Mouse (Mus musculus): ENCODE results near the gene Gckr. TPM values are rescaled to one million over a fixed set of nuclear protein-coding genes. Genes with fewer than 3 reads are reported as not detected.

Gene Gckr
- polyA plus RNA-seq (2011; ENCODE audit: insufficient read depth, insufficient read length, low replicate concordance, missing spikeins) = 3.7 TPM in 1 of 2 replicates, not detected in the other

DNA sequence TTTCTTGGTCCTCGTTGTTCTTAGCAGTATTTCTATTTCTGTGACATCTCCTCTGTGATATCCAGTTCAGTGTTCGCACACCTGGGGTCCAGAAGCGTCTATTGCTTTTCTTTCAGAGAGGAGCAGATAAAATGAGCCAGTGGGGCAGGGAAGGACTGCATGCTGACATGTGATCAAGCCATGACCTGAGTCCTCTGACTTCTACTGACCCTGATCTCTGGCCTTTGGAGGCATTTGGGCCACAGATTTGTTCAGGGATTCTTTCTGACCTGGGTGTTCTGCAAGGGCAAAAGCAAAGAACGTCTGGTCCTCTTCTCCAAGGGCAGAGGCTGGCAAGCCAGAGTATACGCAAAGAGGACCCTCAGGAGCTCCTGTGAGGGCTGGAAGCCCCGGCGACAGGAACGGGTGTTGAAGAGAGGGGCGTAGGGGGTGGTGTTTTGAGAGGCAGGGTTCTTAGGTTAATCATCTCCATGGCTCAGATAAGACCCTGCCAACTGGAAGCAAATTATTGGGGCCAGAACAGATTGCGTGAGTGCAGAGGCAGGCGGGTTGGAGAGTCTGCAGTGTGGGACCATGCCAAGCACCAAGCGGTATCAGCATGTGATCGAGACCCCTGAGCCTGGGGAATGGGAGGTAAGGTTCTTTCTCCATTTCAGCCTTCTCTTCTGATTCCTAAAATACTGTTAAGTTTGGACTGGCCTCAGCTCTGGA, at the start of gene Gckr:
Gene Gckr (plus strand): TSS at position 397 of the 711 bp plus-strand sequence.
- TF ChIP-seq CTCF (IDR thresholded peaks at IDR 0.05; ENCODE audit: control insufficient read depth, insufficient read depth, low read length) = no peak
- TF ChIP-seq POLR2A (IDR thresholded peaks at IDR 0.05; ENCODE audit: borderline replicate concordance, control insufficient read depth, low read depth, low read length) = no peak
- H3K4me3 ChIP-seq (replicated peaks; ENCODE audit: control insufficient read depth, low read depth, low read length) = no peak within 1 kb of the TSS
- 74% methylated on average over 13 of the region's 13 CpGs for WGBS
- no peaks in the 10 kb centered on the region for H3K4me1 ChIP-seq (ENCODE audit: control insufficient read depth, insufficient read depth, low read length)
- H3K27ac ChIP-seq (ENCODE audit: control insufficient read depth, insufficient read depth, low read depth, low read length, poor library complexity) = no peak within 1 kb of the TSS

DNA sequence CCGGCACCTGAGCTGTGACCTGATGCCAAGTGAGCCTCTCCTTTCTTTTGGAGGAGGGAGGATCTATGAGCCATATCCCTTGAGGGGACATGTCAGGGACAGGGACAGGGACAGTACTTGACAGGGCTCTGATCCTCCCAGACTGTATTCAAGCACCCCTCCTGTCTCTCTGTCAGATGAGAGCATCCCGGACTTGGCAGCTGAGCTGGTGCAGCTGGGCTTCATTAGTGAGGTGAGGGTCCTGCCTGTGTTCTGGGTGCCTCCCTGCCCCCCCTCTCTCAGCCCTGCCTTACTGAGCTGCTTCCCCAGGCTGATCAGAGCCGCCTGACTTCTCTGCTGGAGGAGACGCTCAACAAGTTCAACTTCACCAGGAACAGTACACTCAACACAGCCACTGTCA, 46.5 kb upstream of the Gckr start:
- Histone ChIP-seq H3K4me3 (replicated peaks; ENCODE audit: control insufficient read depth, low read depth, low read length) (no peak overlapping the region), H3K4me1 (ENCODE audit: control insufficient read depth, insufficient read depth, low read length) (no peaks in the 10 kb centered on the region), H3K27ac (ENCODE audit: control insufficient read depth, insufficient read depth, low read depth, low read length, poor library complexity) (no peak overlapping the region)
- TF ChIP-seq CTCF (IDR thresholded peaks at IDR 0.05; ENCODE audit: control insufficient read depth, insufficient read depth, low read length) = no peak
- no peak for TF ChIP-seq POLR2A (IDR thresholded peaks at IDR 0.05; ENCODE audit: borderline replicate concordance, control insufficient read depth, low read depth, low read length)
- WGBS = 81% methylated on average over 4 of the region's 4 CpGs

DNA sequence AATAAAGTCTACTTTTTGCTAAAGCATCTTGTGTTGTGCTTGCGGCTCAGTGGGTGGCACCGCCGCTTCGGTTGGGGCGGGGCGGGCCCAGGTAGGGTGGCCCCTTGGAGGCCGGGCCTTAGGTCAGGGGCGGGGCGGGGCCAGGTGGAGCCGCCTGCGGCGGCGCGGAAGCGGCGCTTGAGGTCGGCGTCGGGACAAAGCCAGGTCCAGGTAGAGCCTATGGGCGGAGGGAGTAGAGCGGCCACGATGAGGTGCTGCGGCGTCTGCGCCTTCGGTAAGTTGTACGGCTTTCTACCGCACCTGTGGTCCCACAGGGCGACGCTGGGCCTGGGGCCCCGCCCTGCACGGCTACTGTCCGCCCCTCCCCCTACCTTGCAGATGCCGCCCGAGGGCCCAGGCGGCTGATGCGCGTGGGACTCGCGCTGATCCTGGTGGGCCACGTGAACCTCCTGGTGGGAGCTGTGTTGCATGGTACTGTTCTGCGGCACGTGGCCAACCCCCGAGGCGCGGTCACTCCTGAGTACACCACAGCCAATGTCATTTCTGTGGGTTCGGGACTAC, 45.6 kb upstream of the Gckr start, which contains the start of gene Krtcap3:
Gene Krtcap3 (plus strand): TSS at position 151 of the 561 bp plus-strand sequence.
- WGBS = 86% methylated on average over 47 of the region's 47 CpGs
- Histone ChIP-seq H3K4me3 (replicated peaks; ENCODE audit: control insufficient read depth, low read depth, low read length) (peak within 1 kb of the TSS; percentile 56), H3K4me1 (ENCODE audit: control insufficient read depth, insufficient read depth, low read length) (no peaks in the 10 kb centered on the region), H3K27ac (ENCODE audit: control insufficient read depth, insufficient read depth, low read depth, low read length, poor library complexity) (no peak within 1 kb of the TSS)
- no peak for TF ChIP-seq CTCF (IDR thresholded peaks at IDR 0.05; ENCODE audit: control insufficient read depth, insufficient read depth, low read length)
- TF ChIP-seq POLR2A (IDR thresholded peaks at IDR 0.05; ENCODE audit: borderline replicate concordance, control insufficient read depth, low read depth, low read length) = no peak

DNA sequence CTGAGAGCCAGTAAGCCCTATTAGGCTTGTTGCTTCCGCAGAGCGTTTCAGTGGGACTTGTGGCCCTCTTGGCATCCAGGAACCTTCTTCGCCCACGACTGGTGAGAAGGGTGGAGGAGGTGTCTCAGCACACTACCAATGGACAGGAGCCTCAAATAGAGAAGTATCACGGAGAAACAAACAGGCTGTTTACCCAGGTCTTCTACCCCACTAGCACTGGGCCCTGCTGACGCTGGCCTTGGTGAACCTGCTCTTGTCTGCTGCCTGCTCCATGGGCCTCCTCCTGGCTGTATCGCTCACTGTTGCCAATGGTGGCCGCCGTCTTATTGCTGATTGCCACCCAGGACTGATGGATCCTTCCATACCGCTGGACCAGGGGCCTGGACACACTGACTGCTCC, 45.1 kb upstream of the Gckr start:
- no peak for TF ChIP-seq CTCF (IDR thresholded peaks at IDR 0.05; ENCODE audit: control insufficient read depth, insufficient read depth, low read length)
- Histone ChIP-seq H3K27ac (ENCODE audit: control insufficient read depth, insufficient read depth, low read depth, low read length, poor library complexity) (no peak overlapping the region), H3K4me3 (replicated peaks; ENCODE audit: control insufficient read depth, low read depth, low read length) (peak overlapping the region; percentile 56), H3K4me1 (ENCODE audit: control insufficient read depth, insufficient read depth, low read length) (no peaks in the 10 kb centered on the region)
- WGBS = 84% methylated on average over 10 of the region's 10 CpGs

- TF ChIP-seq POLR2A (IDR thresholded peaks at IDR 0.05; ENCODE audit: borderline replicate concordance, control insufficient read depth, low read depth, low read length) (no peak), CTCF (IDR thresholded peaks at IDR 0.05; ENCODE audit: control insufficient read depth, insufficient read depth, low read length) (no peak)
- H3K27ac ChIP-seq (ENCODE audit: control insufficient read depth, insufficient read depth, low read depth, low read length, poor library complexity) = no peak overlapping the region
- WGBS = 84% methylated on average over 16 of the region's 16 CpGs
- H3K4me3 ChIP-seq (replicated peaks; ENCODE audit: control insufficient read depth, low read depth, low read length) = no peak overlapping the region
- H3K4me1 ChIP-seq (ENCODE audit: control insufficient read depth, insufficient read depth, low read length) = no peaks in the 10 kb centered on the region
These were observed 44.3 kb upstream of the Gckr start for GRCm38 (mm10) chr5:31252795-31253545.

DNA sequence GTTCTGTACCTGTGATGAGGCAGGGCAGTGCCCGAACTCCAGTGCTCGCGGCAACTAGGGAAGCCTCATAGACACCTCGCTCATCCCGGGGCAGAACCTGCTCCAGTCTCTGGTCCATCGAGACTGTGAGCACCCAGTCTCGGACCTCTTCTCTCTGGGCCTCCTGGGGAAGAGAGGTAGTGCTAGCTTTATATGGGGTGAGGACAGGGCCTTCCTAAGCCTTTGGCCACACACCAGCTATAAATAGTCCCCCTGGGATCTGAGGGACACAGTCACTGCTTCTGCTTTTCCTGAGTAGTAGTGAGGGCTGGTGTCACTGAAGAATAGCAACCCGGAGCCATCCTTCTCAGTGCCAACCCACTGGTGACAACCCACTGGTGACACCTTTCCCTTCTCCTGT, 43.4 kb upstream of the Gckr start:
- Histone ChIP-seq H3K4me3 (replicated peaks; ENCODE audit: control insufficient read depth, low read depth, low read length) (no peak overlapping the region), H3K27ac (ENCODE audit: control insufficient read depth, insufficient read depth, low read depth, low read length, poor library complexity) (no peak overlapping the region), H3K4me1 (ENCODE audit: control insufficient read depth, insufficient read depth, low read length) (no peaks in the 10 kb centered on the region)
- TF ChIP-seq POLR2A (IDR thresholded peaks at IDR 0.05; ENCODE audit: borderline replicate concordance, control insufficient read depth, low read depth, low read length) (no peak), CTCF (IDR thresholded peaks at IDR 0.05; ENCODE audit: control insufficient read depth, insufficient read depth, low read length) (no peak)
- 89% methylated on average over 8 of the region's 8 CpGs for WGBS

- TF ChIP-seq POLR2A (IDR thresholded peaks at IDR 0.05; ENCODE audit: borderline replicate concordance, control insufficient read depth, low read depth, low read length) (no peak), CTCF (IDR thresholded peaks at IDR 0.05; ENCODE audit: control insufficient read depth, insufficient read depth, low read length) (no peak)
- H3K4me3 ChIP-seq (replicated peaks; ENCODE audit: control insufficient read depth, low read depth, low read length) = no peak overlapping the region
- no peaks in the 10 kb centered on the region for H3K4me1 ChIP-seq (ENCODE audit: control insufficient read depth, insufficient read depth, low read length)
- 39% methylated on average over 7 of the region's 7 CpGs for WGBS
- H3K27ac ChIP-seq (ENCODE audit: control insufficient read depth, insufficient read depth, low read depth, low read length, poor library complexity) = no peak overlapping the region
These were observed 42.8 kb upstream of the Gckr start for GRCm38 (mm10) chr5:31254452-31254851.

GRCm38 (mm10) chr5:31254901-31255300, 42.3 kb upstream of the Gckr start:
- TF ChIP-seq CTCF (IDR thresholded peaks at IDR 0.05; ENCODE audit: control insufficient read depth, insufficient read depth, low read length) (no peak), POLR2A (IDR thresholded peaks at IDR 0.05; ENCODE audit: borderline replicate concordance, control insufficient read depth, low read depth, low read length) (no peak)
- 68% methylated on average over 8 of the region's 8 CpGs for WGBS
- H3K4me3 ChIP-seq (replicated peaks; ENCODE audit: control insufficient read depth, low read depth, low read length) = no peak overlapping the region
- no peak overlapping the region for H3K27ac ChIP-seq (ENCODE audit: control insufficient read depth, insufficient read depth, low read depth, low read length, poor library complexity)
- H3K4me1 ChIP-seq (ENCODE audit: control insufficient read depth, insufficient read depth, low read length) = no peaks in the 10 kb centered on the region

All from bone marrow, adult 2 months (tissue).